Mouse (Mus musculus) forebrain, postnatal 0 days (tissue): ENCODE measurements around the gene Comp. TPM values are rescaled to one million over a fixed set of nuclear protein-coding genes. Genes with fewer than 3 reads are reported as not detected.

Experiments
- ATAC-seq: fragments of 200-750 bp; cut with Nextera tagmentation; 2 replicates; pipeline ENCODE4 v1.8.0; 2017; ENCODE audit warnings: mild to moderate bottlenecking, moderate library complexity
- DNase-seq: peaks from one replicate; pipeline ENCODE4 v3.0.0-alpha.2; 2015
- H3K27ac ChIP-seq: fragments of 300-500 bp; sonication (generic); 2 replicates; pipeline ENCODE4 v1.5.1; 2014; ENCODE audit warnings: low read depth, mild to moderate bottlenecking, antibody characterized with exemption, low read length, moderate library complexity, mixed read lengths
- H3K27me3 ChIP-seq: fragments of 300-500 bp; sonication (generic); 2 replicates; pipeline ENCODE4 v1.6.1; 2014; ENCODE audit warnings: mild to moderate bottlenecking, low read length, mixed read lengths; ENCODE audit not compliant: insufficient read depth
- H3K36me3 ChIP-seq: fragments of 300-500 bp; sonication (generic); 2 replicates; pipeline ENCODE4 v1.6.1; 2014; ENCODE audit warnings: mild to moderate bottlenecking, moderate library complexity; ENCODE audit not compliant: insufficient read depth
- H3K4me1 ChIP-seq: fragments of 300-500 bp; sonication (generic); 2 replicates; pipeline ENCODE4 v1.6.1; 2014; ENCODE audit warnings: antibody characterized with exemption; ENCODE audit not compliant: insufficient read depth
- H3K4me2 ChIP-seq: fragments of 300-500 bp; sonication (generic); 2 replicates; pipeline ENCODE4 v1.6.1; 2014; ENCODE audit warnings: low read depth, mild to moderate bottlenecking, moderate library complexity
- H3K4me3 ChIP-seq: fragments of 300-500 bp; sonication (generic); 2 replicates; pipeline ENCODE4 v1.5.1; 2014; ENCODE audit warnings: low read depth, low read length, mixed read lengths
- H3K9ac ChIP-seq: fragments of 300-500 bp; sonication (generic); 2 replicates; pipeline ENCODE4 v1.6.1; 2014; ENCODE audit warnings: mild to moderate bottlenecking
- H3K9me3 ChIP-seq: fragments of 300-500 bp; sonication (generic); 2 replicates; pipeline ENCODE4 v1.6.1; 2016; ENCODE audit warnings: low read length
- CTCF ChIP-seq: sonication (generic); IDR thresholded peaks from 2 replicates; pipeline ENCODE4 v1.5.1; 2016; ENCODE audit warnings: antibody characterized with exemption, control low read depth, low read depth
- WGBS: fragments of 180-500 bp; shearing (Covaris S2); extraction: QIAGEN DNeasy Blood & Tissue Kit; methylation state at CpG from one replicate; pipeline ENCODE4 v1.1.7; 2014; 5-methylcytosine and 5-hydroxymethylcytosine counted together
- polyA plus RNA-seq: library from polyadenylated mRNA; unstranded; fragments of >200 nt; fragmentation: Nextera tagmentation; extraction: Ambion mirVana; gene quantifications from 2 replicates; pipeline ENCODE4 v1.2.1, GENCODE M21; 2015
- total RNA-seq: library from RNA; depleted of rRNA; stranded (reverse); fragments of >200 nt; gene quantifications from 2 replicates; pipeline ENCODE4 v1.2.3, GENCODE M21; 2014; rRNA removed

Gene Comp
- total and polyA plus RNA-seq, 2 experiments from 2014 or later: 0.29 to 0.81 TPM

- no peak for TF ChIP-seq CTCF
- Histone ChIP-seq H3K9ac (no peak overlapping the region), H3K27me3 (no peaks in the 10 kb centered on the region), H3K4me1 (no peaks in the 10 kb centered on the region), H3K9me3 (no peaks in the 10 kb centered on the region), H3K27ac (no peak overlapping the region), H3K4me3 (no peak overlapping the region), H3K4me2 (no peak overlapping the region), H3K36me3 (no peaks in the 10 kb centered on the region)
- ATAC-seq: peak; percentile 30
- WGBS: 23% methylated on average over 14 of the region's 14 CpGs
- DNase-seq: peak; percentile 43
These were observed 45.6 kb downstream of the Comp start for GRCm38 (mm10) chr8:70418954-70419353.

- WGBS: 81% methylated on average over 11 of the region's 11 CpGs
- no peak for TF ChIP-seq CTCF
- ATAC-seq: no peak
- no peaks in the 10 kb centered on the region for H3K36me3 ChIP-seq
- no peaks in the 10 kb centered on the region for H3K4me1 ChIP-seq
- H3K27me3 ChIP-seq: no peaks in the 10 kb centered on the region
- DNase-seq: no peak
- no peak overlapping the region for H3K4me2 ChIP-seq
- no peak overlapping the region for H3K9ac ChIP-seq
- no peaks in the 10 kb centered on the region for H3K9me3 ChIP-seq
- H3K4me3 ChIP-seq: no peak overlapping the region
- H3K27ac ChIP-seq: no peak overlapping the region
These were observed 46.7 kb downstream of the Comp start for GRCm38 (mm10) chr8:70419879-70420643.

- H3K36me3 ChIP-seq: no peaks in the 10 kb centered on the region
- ATAC-seq (no peak), DNase-seq (no peak)
- TF ChIP-seq CTCF: no peak
- no peak overlapping the region for H3K9ac ChIP-seq
- no peaks in the 10 kb centered on the region for H3K4me1 ChIP-seq
- no peaks in the 10 kb centered on the region for H3K27me3 ChIP-seq
- H3K4me2 ChIP-seq: no peak overlapping the region
- H3K27ac ChIP-seq: no peak overlapping the region
- H3K4me3 ChIP-seq: no peak overlapping the region
- no peaks in the 10 kb centered on the region for H3K9me3 ChIP-seq
- WGBS: 84% methylated on average over 18 of the region's 18 CpGs
These were observed 48.2 kb downstream of the Comp start for GRCm38 (mm10) chr8:70421349-70422104.

GRCm38 (mm10) chr8:70422722-70423121 lies 49.4 kb downstream of the Comp start:
- Histone ChIP-seq H3K27ac (no peak overlapping the region), H3K9ac (no peak overlapping the region), H3K4me2 (no peak overlapping the region), H3K4me1 (no peaks in the 10 kb centered on the region), H3K36me3 (no peaks in the 10 kb centered on the region), H3K27me3 (no peaks in the 10 kb centered on the region), H3K4me3 (no peak overlapping the region), H3K9me3 (no peaks in the 10 kb centered on the region)
- no peak for TF ChIP-seq CTCF
- ATAC-seq (no peak), DNase-seq (no peak)
- WGBS: 85% methylated on average over 2 of the region's 2 CpGs

GRCm38 (mm10) chr8:70426300-70426907 lies 53.0 kb downstream of the Comp start:
- Histone ChIP-seq H3K4me2 (no peak overlapping the region), H3K9me3 (no peaks in the 10 kb centered on the region), H3K4me1 (no peaks in the 10 kb centered on the region), H3K27ac (no peak overlapping the region), H3K27me3 (no peaks in the 10 kb centered on the region), H3K9ac (no peak overlapping the region), H3K4me3 (no peak overlapping the region), H3K36me3 (no peaks in the 10 kb centered on the region)
- WGBS: 91% methylated on average over 2 of the region's 2 CpGs
- DNase-seq (no peak), ATAC-seq (no peak)
- no peak for TF ChIP-seq CTCF

GRCm38 (mm10) chr8:70431213-70431612 lies 57.9 kb downstream of the Comp start:
- H3K9ac ChIP-seq: no peak overlapping the region
- H3K4me3 ChIP-seq: no peak overlapping the region
- H3K27me3 ChIP-seq: no peaks in the 10 kb centered on the region
- H3K36me3 ChIP-seq: no peaks in the 10 kb centered on the region
- DNase-seq: no peak
- no peak for ATAC-seq
- TF ChIP-seq CTCF: no peak
- no peaks in the 10 kb centered on the region for H3K4me1 ChIP-seq
- WGBS: 93% methylated on average over 4 of the region's 4 CpGs
- H3K4me2 ChIP-seq: no peak overlapping the region
- no peak overlapping the region for H3K27ac ChIP-seq
- H3K9me3 ChIP-seq: no peaks in the 10 kb centered on the region

Other genes with a start within 250 kb of the Comp start
- 6.6 and 7.2 TPM in 2 replicates for gene Nr2c2ap, start 242.2 kb upstream of the Comp start, total RNA-seq
- 55.9 and 58.0 TPM in 2 replicates for gene Nr2c2ap, start 242.2 kb upstream of the Comp start, polyA plus RNA-seq
- 8.5 and 10.2 TPM in 2 replicates for gene Rfxank, start 234.4 kb upstream of the Comp start, total RNA-seq
- 6.0 and 7.9 TPM in 2 replicates for gene Rfxank, start 234.4 kb upstream of the Comp start, polyA plus RNA-seq
- 59.3 and 74.9 TPM in 2 replicates for gene Borcs8, start 234.1 kb upstream of the Comp start, total RNA-seq
- gene Borcs8, start 234.1 kb upstream of the Comp start, polyA plus RNA-seq: 56.5 and 64.4 TPM in 2 replicates
- gene Mef2b, start 233.8 kb upstream of the Comp start, total RNA-seq: 0.90 TPM in 1 of 2 replicates, not detected in the other
- gene Mef2b, start 233.8 kb upstream of the Comp start, polyA plus RNA-seq: 1.3 and 1.7 TPM in 2 replicates
- gene Tmem161a, start 201.2 kb upstream of the Comp start, total RNA-seq: 60.7 and 74.9 TPM in 2 replicates
- gene Tmem161a, start 201.2 kb upstream of the Comp start, polyA plus RNA-seq: 43.3 and 52.7 TPM in 2 replicates
- 11.7 and 12.0 TPM in 2 replicates for gene Slc25a42, start 161.3 kb upstream of the Comp start, total RNA-seq
- gene Slc25a42, start 161.3 kb upstream of the Comp start, polyA plus RNA-seq: 4.6 and 6.2 TPM in 2 replicates
- 119 and 129 TPM in 2 replicates for gene Sugp2, start 139.3 kb upstream of the Comp start, total RNA-seq
- 50.9 and 65.0 TPM in 2 replicates for gene Sugp2, start 139.3 kb upstream of the Comp start, polyA plus RNA-seq
- 108 and 136 TPM in 2 replicates for gene Armc6, start 139.1 kb upstream of the Comp start, total RNA-seq
- 119 and 122 TPM in 2 replicates for gene Armc6, start 139.1 kb upstream of the Comp start, polyA plus RNA-seq
- 27.2 and 34.7 TPM in 2 replicates for gene Homer3, start 90.7 kb upstream of the Comp start, total RNA-seq
- 20.2 and 23.9 TPM in 2 replicates for gene Homer3, start 90.7 kb upstream of the Comp start, polyA plus RNA-seq
- gene Ddx49, start 71.1 kb upstream of the Comp start, total RNA-seq: 46.6 and 49.3 TPM in 2 replicates
- 49.3 and 54.9 TPM in 2 replicates for gene Ddx49, start 71.1 kb upstream of the Comp start, polyA plus RNA-seq
- gene Cope, start 71.0 kb upstream of the Comp start, total RNA-seq: 86.6 and 110 TPM in 2 replicates
- 259 and 296 TPM in 2 replicates for gene Cope, start 71.0 kb upstream of the Comp start, polyA plus RNA-seq
- 52.5 and 58.4 TPM in 2 replicates for gene Cers1, start 57.8 kb upstream of the Comp start, total RNA-seq
- gene Cers1, start 57.8 kb upstream of the Comp start, polyA plus RNA-seq: 37.8 and 45.3 TPM in 2 replicates
- 8.1 and 9.3 TPM in 2 replicates for gene Gdf1, start 43.7 kb upstream of the Comp start, total RNA-seq
- gene Gdf1, start 43.7 kb upstream of the Comp start, polyA plus RNA-seq: 6.2 and 8.0 TPM in 2 replicates
- 28.1 and 38.7 TPM in 2 replicates for gene Upf1, start 20.3 kb upstream of the Comp start, total RNA-seq
- gene Upf1, start 20.3 kb upstream of the Comp start, polyA plus RNA-seq: 7.1 and 9.0 TPM in 2 replicates
- 41.2 and 51.7 TPM in 2 replicates for gene Crtc1, start 66.0 kb downstream of the Comp start, total RNA-seq
- 43.8 and 52.9 TPM in 2 replicates for gene Crtc1, start 66.0 kb downstream of the Comp start, polyA plus RNA-seq
- gene Klhl26, start 103.4 kb downstream of the Comp start, total RNA-seq: 29.9 and 34.8 TPM in 2 replicates
- gene Klhl26, start 103.4 kb downstream of the Comp start, polyA plus RNA-seq: 30.8 and 35.3 TPM in 2 replicates
- 96.0 and 115 TPM in 2 replicates for gene Tmem59l, start 113.8 kb downstream of the Comp start, total RNA-seq
- 147 and 150 TPM in 2 replicates for gene Tmem59l, start 113.8 kb downstream of the Comp start, polyA plus RNA-seq
- 6.5 and 20.9 TPM in 2 replicates for gene Crlf1, start 119.6 kb downstream of the Comp start, total RNA-seq
- 24.6 and 34.5 TPM in 2 replicates for gene Crlf1, start 119.6 kb downstream of the Comp start, polyA plus RNA-seq
- 130 and 148 TPM in 2 replicates for gene Rex1bd, start 133.2 kb downstream of the Comp start, total RNA-seq
- 200 and 247 TPM in 2 replicates for gene Rex1bd, start 133.2 kb downstream of the Comp start, polyA plus RNA-seq
- 459 and 595 TPM in 2 replicates for gene Uba52, start 137.2 kb downstream of the Comp start, total RNA-seq
- 808 and 1,035 TPM in 2 replicates for gene Uba52, start 137.2 kb downstream of the Comp start, polyA plus RNA-seq
- gene Fkbp8, start 154.2 kb downstream of the Comp start, total RNA-seq: 559 and 592 TPM in 2 replicates
- gene Fkbp8, start 154.2 kb downstream of the Comp start, polyA plus RNA-seq: 385 and 426 TPM in 2 replicates
- gene Kxd1, start 154.4 kb downstream of the Comp start, total RNA-seq: 39.1 and 43.5 TPM in 2 replicates
- 51.6 and 51.9 TPM in 2 replicates for gene Kxd1, start 154.4 kb downstream of the Comp start, polyA plus RNA-seq
- 16.2 and 18.4 TPM in 2 replicates for gene Ell, start 165.9 kb downstream of the Comp start, total RNA-seq
- 9.7 and 11.0 TPM in 2 replicates for gene Ell, start 165.9 kb downstream of the Comp start, polyA plus RNA-seq
- 127 and 136 TPM in 2 replicates for gene Isyna1, start 220.8 kb downstream of the Comp start, total RNA-seq
- 93.3 and 106 TPM in 2 replicates for gene Isyna1, start 220.8 kb downstream of the Comp start, polyA plus RNA-seq
- gene Ssbp4, start 235.3 kb downstream of the Comp start, total RNA-seq: 197 and 249 TPM in 2 replicates
- gene Ssbp4, start 235.3 kb downstream of the Comp start, polyA plus RNA-seq: 204 and 221 TPM in 2 replicates
- 1.4 and 2.8 TPM in 2 replicates for gene Lrrc25, start 242.6 kb downstream of the Comp start, total RNA-seq
- 1.2 TPM in 2 replicates for gene Lrrc25, start 242.6 kb downstream of the Comp start, polyA plus RNA-seq